Mouse (Mus musculus): ENCODE measurements around the gene Arhgef15. TPM values are rescaled to one million over a fixed set of nuclear protein-coding genes. Genes with fewer than 3 reads are reported as not detected.

The Arhgef15 gene
- total RNA-seq, 2 experiments from 2014 or later, result 37.9 to 46.1 TPM

GRCm38 (mm10) chr11:68901351-68902046, 55.8 kb downstream of the Arhgef15 start, which contains the start of gene Rpl26:
Rpl26 (plus strand) TSS chr11:68901583.
- DNase-seq, result peak; percentile 97 to 98
- intact Hi-C loops (cut with DNase I), result loop anchor here (2.0 to 5.0 kb wide), 2 partner anchors 66 to 131 kb away; partner anchors contain the start of gene Slc25a35

GRCm38 (mm10) chr11:68900519-68901350, 56.5 kb downstream of the Arhgef15 start:
- intact Hi-C loops (cut with DNase I), result loop anchor here (5.0 kb wide), 1 partner anchor 67 kb away; the partner anchor contains the start of gene Slc25a35
- no peak for DNase-seq

GRCm38 (mm10) chr11:68899815-68900214, 57.5 kb downstream of the Arhgef15 start:
- DNase-seq, result no peak
- intact Hi-C loops (cut with DNase I), result loop anchor here (5.0 kb wide), 1 partner anchor 67 kb away; the partner anchor contains the start of gene Slc25a35

- DNase-seq, result no peak
- intact Hi-C loops (cut with DNase I), result no loop called here
Observed at GRCm38 (mm10) chr11:68898790-68899189, 58.5 kb downstream of the Arhgef15 start.

GRCm38 (mm10) chr11:68897838-68898237, 59.4 kb downstream of the Arhgef15 start:
- intact Hi-C loops (cut with DNase I), result no loop called here

GRCm38 (mm10) chr11:68897120-68897519, 60.2 kb downstream of the Arhgef15 start:
- peak in 1 of 2 experiments; percentile 37 for DNase-seq
- intact Hi-C loops (cut with DNase I), result no loop called here

More at GRCm38 (mm10) chr11:68897838-68898237, 59.4 kb downstream of the Arhgef15 start:
- DNase-seq, result no peak

- intact Hi-C loops (cut with DNase I), result no loop called here
- DNase-seq, result no peak
Observed at GRCm38 (mm10) chr11:68896247-68896646, 61.0 kb downstream of the Arhgef15 start.

- intact Hi-C loops (cut with DNase I), result no loop called here
- no peak for DNase-seq
Observed at GRCm38 (mm10) chr11:68893911-68894464, 63.3 kb downstream of the Arhgef15 start.

Small RNA genes within 50 kb of the gene (microRNA-seq; reads per million reads assigned to microRNA genes)
- 0 to 1.4 reads per million in 2 experiments for gene Mir3062

Other genes starting within 250 kb of the Arhgef15 start
- gene Ndel1, start 85.6 kb downstream of the Arhgef15 start, total RNA-seq (2021), result 10 to 100 TPM; 56.1 to 59.6 TPM
- under 1 TPM in 1 of 2 experiments, not detected in 1; 0.15 TPM for gene Rnf222, start 68.9 kb downstream of the Arhgef15 start, total RNA-seq (2021)
- 100 to 1,000 TPM; 607 to 680 TPM for gene Rpl26, start 55.9 kb downstream of the Arhgef15 start, total RNA-seq (2021)
- not detected for gene Odf4, start 30.4 kb downstream of the Arhgef15 start, total RNA-seq (2021)
- 1 to 10 TPM; 4.5 to 5.5 TPM for gene Slc25a35, start 10.7 kb upstream of the Arhgef15 start, total RNA-seq (2021)
- 10 to 100 TPM; 51.9 to 61.2 TPM for gene Rangrf, start 17.7 kb upstream of the Arhgef15 start, total RNA-seq (2021)
- gene Pfas, start 51.0 kb upstream of the Arhgef15 start, total RNA-seq (2021), result 1 to 10 TPM; 7.6 to 7.7 TPM
- gene Ctc1, start 58.4 kb upstream of the Arhgef15 start, total RNA-seq (2021), result 10 to 100 TPM; 13.1 to 16.5 TPM
- gene Aurkb, start 88.2 kb upstream of the Arhgef15 start, total RNA-seq (2021), result 1 to 10 TPM; 3.6 to 8.1 TPM
- gene Borcs6, start 102.2 kb upstream of the Arhgef15 start, total RNA-seq (2021), result 10 to 100 TPM; 15.9 to 16.2 TPM
- gene Tmem107, start 113.3 kb upstream of the Arhgef15 start, total RNA-seq (2021), result 1 to 10 TPM; 5.2 to 5.4 TPM
- gene Vamp2, start 131.0 kb upstream of the Arhgef15 start, total RNA-seq (2021), result 10 to 100 TPM; 68.8 to 72.6 TPM
- 100 to 1,000 TPM; 100 to 103 TPM for gene Per1, start 137.7 kb upstream of the Arhgef15 start, total RNA-seq (2021)
- under 1 TPM; 0.14 to 0.32 TPM for gene Hes7, start 162.9 kb upstream of the Arhgef15 start, total RNA-seq (2021)
- under 1 TPM; 0.33 to 0.44 TPM for gene 9130213A22Rik, start 165.1 kb upstream of the Arhgef15 start, total RNA-seq (2021)
- not detected for gene Aloxe3, start 168.4 kb upstream of the Arhgef15 start, total RNA-seq (2021)
- not detected for gene Alox12b, start 199.5 kb upstream of the Arhgef15 start, total RNA-seq (2021)
- gene Alox8, start 240.4 kb upstream of the Arhgef15 start, total RNA-seq (2021), result 1 to 10 TPM in 1 of 2 experiments, under 1 TPM in 1; 0.88 to 1.7 TPM